Mouse (Mus musculus) urinary bladder, postnatal 36 days (tissue): ENCODE data around the gene Ifih1.

Experiments used
- DNase-seq, 2 experiments: peaks; one replicate each; pipeline ENCODE4 v3.0.0; 2022; ENCODE audit warnings: low spot score in 2 of 2, mixed read lengths in 1 of 2

Gene Ifih1

GRCm38 (mm10) chr2:62646014-62646645 is at the start of gene Ifih1:
Ifih1 (minus strand) TSS chr2:62646255.
- peak; percentile 47 to 52 for DNase-seq

GRCm38 (mm10) chr2:62685934-62686333 is 39.9 kb upstream of the Ifih1 start:
- no peak for DNase-seq

GRCm38 (mm10) chr2:62684989-62685595 is 39.0 kb upstream of the Ifih1 start:
- no peak for DNase-seq

GRCm38 (mm10) chr2:62681667-62682066 is 35.6 kb upstream of the Ifih1 start:
- DNase-seq, result no peak

- no peak for DNase-seq
These were observed 26.7 kb upstream of the Ifih1 start for GRCm38 (mm10) chr2:62672788-62673187.

- DNase-seq, result no peak
These were observed 24.7 kb upstream of the Ifih1 start for GRCm38 (mm10) chr2:62670767-62671166.

- no peak for DNase-seq
These were observed 24.2 kb upstream of the Ifih1 start for GRCm38 (mm10) chr2:62670301-62670700.

GRCm38 (mm10) chr2:62669848-62670247 is 23.8 kb upstream of the Ifih1 start:
- DNase-seq, result no peak

GRCm38 (mm10) chr2:62665536-62665935 is 19.5 kb upstream of the Ifih1 start:
- DNase-seq, result no peak

GRCm38 (mm10) chr2:62664839-62665238 is 18.8 kb upstream of the Ifih1 start:
- no peak for DNase-seq

- peak; percentile 60 to 76 for DNase-seq
These were observed 18.1 kb upstream of the Ifih1 start, which contains the start of gene Gca for GRCm38 (mm10) chr2:62664135-62664670. Gca (plus strand) TSS chr2:62664285.

- no peak for DNase-seq
These were observed 16.5 kb upstream of the Ifih1 start for GRCm38 (mm10) chr2:62662560-62662959.

- DNase-seq, result no peak
These were observed 14.5 kb upstream of the Ifih1 start for GRCm38 (mm10) chr2:62660565-62660964.

GRCm38 (mm10) chr2:62656072-62656471 is 10.0 kb upstream of the Ifih1 start:
- DNase-seq, result no peak

GRCm38 (mm10) chr2:62654519-62655338 is 8.7 kb upstream of the Ifih1 start:
- DNase-seq, result peak; percentile 28 to 42

GRCm38 (mm10) chr2:62652466-62652865 is 6.4 kb upstream of the Ifih1 start:
- DNase-seq, result no peak

GRCm38 (mm10) chr2:62651890-62652289 is 5.8 kb upstream of the Ifih1 start:
- DNase-seq, result no peak

GRCm38 (mm10) chr2:62646671-62647289 is 725 bp upstream of the Ifih1 start:
- DNase-seq, result no peak

GRCm38 (mm10) chr2:62645475-62645874 is 580 bp downstream of the Ifih1 start:
- no peak for DNase-seq

GRCm38 (mm10) chr2:62644891-62645290 is 1.2 kb downstream of the Ifih1 start:
- DNase-seq, result no peak

GRCm38 (mm10) chr2:62643405-62644305 is 2.4 kb downstream of the Ifih1 start:
- peak; percentile 10 to 14 for DNase-seq
